Mouse (Mus musculus): ENCODE measurements around the gene Mreg.

GRCm38 (mm10) chr1:72202705-72203104, 9.4 kb downstream of the Mreg start:
- no peak for TF ChIP-seq HCFC1 (IDR thresholded peaks at IDR 0.05; ENCODE audit: borderline replicate concordance, insufficient read depth, low read length)
- TF ChIP-seq MAFK (IDR thresholded peaks at IDR 0.05; ENCODE audit: insufficient read depth, low read depth, low read length): no peak
- TF ChIP-seq ZNF384 (IDR thresholded peaks at IDR 0.05; ENCODE audit: low read depth, low read length): no peak
- no peak for TF ChIP-seq ZC3H11A (IDR thresholded peaks at IDR 0.05; ENCODE audit: borderline replicate concordance, low read depth, low read length)
- TF ChIP-seq CHD2 (IDR thresholded peaks at IDR 0.05; ENCODE audit: low read depth, low read length): no peak
